Mouse (Mus musculus) Muller cell, postnatal 12 days (primary cell): ENCODE results near the gene Mfsd11.
"Not testable (repeated sequence)": the region's sequence is repeated elsewhere in the genome, so short reads cannot be mapped to it uniquely, and the experiment has no call there.

ENCODE experiments used
- DNase-seq: peaks from one replicate; pipeline ENCODE4 v3.0.0-alpha.2; 2015; ENCODE audit errors: inconsistent ontology term

The Mfsd11 gene

GRCm38 (mm10) chr11:116847187-116848085, 4.8 kb upstream of the Mfsd11 start:
- no peak for DNase-seq

DNA sequence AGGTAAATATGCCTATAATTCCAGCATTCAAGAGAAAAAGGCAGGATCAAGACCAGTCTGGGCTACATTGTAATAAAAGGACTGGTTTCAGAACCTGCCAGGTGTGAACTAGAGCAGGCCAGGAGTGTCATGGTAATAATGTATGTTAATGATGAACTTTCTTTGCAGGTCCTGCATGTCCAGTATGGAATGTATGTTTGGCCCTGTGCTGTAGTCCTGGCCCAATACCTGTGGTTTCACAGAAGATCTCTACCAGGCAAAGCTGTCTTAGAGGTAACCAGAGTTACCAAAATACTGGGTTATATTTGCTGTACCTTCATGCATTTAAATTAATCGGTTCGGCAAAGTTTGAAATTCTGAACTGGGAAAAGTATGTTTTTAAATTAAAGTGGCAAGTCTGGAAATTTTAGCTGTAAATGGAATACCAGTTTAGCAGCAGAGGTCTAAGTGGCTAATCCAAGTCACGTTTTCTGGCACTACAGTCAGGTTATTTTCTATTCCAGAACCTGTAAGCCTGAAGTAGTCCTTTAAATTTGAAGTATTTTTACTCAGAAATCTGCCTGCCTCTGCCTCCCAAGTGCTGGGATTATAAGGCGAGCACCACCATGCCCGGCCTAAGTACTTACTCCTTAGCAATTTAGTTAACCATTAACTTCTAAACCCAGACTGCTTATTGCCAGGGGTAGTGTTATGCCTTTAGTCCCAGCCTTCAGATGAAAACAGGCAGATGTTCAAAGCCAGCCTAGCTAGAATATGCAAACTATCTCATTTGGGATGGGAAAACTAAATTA, 4.0 kb upstream of the Mfsd11 start:
- no peak for DNase-seq

DNA sequence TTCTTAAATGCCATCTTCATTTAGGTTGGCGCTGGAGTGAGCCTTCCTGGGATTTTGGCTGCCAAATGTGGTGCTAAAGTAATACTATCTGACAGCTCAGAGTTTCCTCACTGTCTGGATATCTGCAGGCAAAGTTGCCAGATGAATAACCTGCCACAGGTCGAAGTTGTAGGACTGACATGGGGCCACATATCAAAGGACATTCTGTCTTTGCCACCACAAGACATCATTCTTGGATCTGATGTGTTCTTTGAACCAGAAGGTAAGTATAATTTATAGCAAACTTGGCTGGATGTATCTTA, 3.4 kb upstream of the Mfsd11 start:
- not testable (repeated sequence) for DNase-seq

GRCm38 (mm10) chr11:116849587-116849986, 2.7 kb upstream of the Mfsd11 start:
- no peak for DNase-seq

- DNase-seq, result no peak
Observed at GRCm38 (mm10) chr11:116850085-116850484, 2.2 kb upstream of the Mfsd11 start.

- no peak for DNase-seq
Observed at GRCm38 (mm10) chr11:116850833-116851477, 1.3 kb upstream of the Mfsd11 start.

GRCm38 (mm10) chr11:116851576-116852290, 507 bp upstream of the Mfsd11 start:
- no peak for DNase-seq

DNA sequence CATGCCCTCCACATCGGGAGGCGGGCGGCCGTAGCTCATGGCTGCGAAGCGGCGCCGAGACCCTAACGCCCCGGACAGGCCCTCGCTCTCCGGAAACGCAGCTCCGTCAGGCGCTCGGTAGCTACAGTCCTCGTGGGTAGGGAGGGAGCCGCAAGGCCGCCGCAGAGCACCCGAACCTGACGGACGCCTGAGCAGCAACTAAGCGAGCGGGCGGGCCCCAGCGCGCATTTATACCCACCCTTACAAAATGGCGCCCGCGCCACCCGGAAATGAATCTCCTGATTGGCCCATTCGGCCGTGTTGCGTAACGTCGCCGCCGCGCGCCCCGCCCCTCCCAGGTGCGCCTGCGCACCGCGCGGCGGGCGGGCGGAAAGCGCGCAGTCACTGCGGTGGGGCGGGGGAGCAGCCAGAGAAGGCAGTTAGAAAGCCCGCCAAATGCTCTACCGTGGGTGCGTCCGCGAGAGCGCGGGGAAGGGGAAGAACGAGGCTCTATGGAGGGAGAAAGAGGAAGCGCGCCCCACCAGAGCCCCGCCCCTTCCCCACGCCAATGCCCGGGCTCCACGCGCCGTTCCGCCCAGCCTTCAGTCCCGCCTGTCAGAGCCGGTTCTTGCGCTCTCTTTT, 761 bp downstream of the Mfsd11 start, which contains the start of gene Srsf2:
TSS of gene Srsf2 (minus strand) at position 204 of the 621 bp plus-strand sequence.
- peak; percentile 98 for DNase-seq

GRCm38 (mm10) chr11:116853512-116853928, 1.3 kb downstream of the Mfsd11 start:
- DNase-seq, result peak; percentile 98

DNA sequence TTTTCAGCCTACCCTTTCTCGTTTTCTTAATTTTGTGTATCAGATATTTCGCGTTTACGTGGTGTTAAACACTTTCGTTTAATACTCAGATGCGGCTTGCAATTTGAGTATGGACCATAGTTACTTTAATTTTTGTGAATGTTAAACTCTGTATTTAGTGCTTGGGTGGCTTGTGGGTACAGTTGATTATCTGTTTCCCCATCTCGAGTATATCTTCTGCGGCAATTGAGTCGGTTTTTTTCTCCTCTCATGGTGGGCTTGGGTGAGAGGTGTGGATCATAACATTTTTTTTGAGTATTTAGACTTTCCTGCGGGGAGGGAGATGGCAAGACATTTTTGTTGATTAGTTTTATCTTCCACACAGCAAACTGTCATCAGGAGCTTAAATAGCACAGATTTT, 2.0 kb downstream of the Mfsd11 start:
- DNase-seq, result no peak

- DNase-seq, result no peak
Observed at GRCm38 (mm10) chr11:116857183-116857850, 5.1 kb downstream of the Mfsd11 start.

- no peak for DNase-seq
Observed at GRCm38 (mm10) chr11:116864444-116864843, 12.2 kb downstream of the Mfsd11 start.

DNA sequence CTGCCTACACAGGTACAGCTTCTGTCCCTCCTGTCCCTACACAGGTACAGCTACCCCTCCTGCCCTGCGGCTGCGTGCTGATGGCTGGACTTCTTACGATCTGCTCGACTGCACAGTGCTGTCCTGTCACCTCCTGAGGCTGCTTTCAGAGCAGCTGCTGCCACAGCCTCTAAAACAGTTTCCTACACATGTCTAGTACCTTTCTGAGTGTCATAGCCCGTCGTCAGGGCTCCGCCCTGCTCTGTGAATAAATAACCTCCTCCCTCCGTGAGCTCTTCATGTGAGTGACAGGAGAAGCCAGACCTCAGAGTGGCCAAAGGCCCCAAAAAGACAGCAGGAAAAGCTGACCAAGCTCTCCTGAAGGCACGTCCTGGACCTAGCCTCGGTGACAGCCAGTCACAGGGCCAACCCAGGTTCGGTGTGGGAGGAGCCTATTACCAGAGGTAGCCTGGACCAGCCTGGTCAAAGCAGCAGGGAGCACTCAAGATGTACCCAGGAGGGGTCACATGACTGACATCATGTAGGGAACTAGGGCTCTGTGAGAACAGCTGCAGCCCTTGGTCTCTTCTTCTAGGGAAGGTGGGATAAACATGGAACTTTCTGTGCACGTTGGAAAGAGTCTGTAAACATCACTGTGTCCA, 13.8 kb downstream of the Mfsd11 start:
- no peak for DNase-seq

- DNase-seq, result no peak
Observed at GRCm38 (mm10) chr11:116868129-116868528, 15.9 kb downstream of the Mfsd11 start.

- no peak for DNase-seq
Observed at GRCm38 (mm10) chr11:116869223-116869622, 17.0 kb downstream of the Mfsd11 start.

DNA sequence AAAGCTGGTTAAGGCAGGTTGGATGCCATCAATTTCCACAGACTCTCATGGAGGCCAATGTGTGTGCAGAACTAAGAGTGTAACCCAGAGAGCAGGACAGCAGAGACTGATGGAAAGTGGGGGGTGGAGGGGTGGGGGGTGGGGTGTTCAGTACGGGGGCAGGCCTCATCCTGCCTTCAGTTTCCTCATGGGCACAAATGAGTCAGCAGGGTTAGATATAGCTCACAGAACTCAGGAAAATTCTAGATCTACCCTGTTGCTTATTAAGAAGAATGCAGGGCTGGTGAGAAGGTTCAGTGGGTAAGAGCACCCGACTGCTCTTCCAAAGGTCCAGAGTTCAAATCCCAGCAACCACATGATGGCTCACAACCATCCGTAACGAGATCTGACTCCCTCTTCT, 17.4 kb downstream of the Mfsd11 start:
- no peak for DNase-seq

- no peak for DNase-seq
Observed at GRCm38 (mm10) chr11:116871538-116871937, 19.3 kb downstream of the Mfsd11 start.

- DNase-seq, result no peak
Observed at GRCm38 (mm10) chr11:116873987-116874386, 21.7 kb downstream of the Mfsd11 start.

GRCm38 (mm10) chr11:116878454-116878853, 26.2 kb downstream of the Mfsd11 start:
- DNase-seq, result no peak

GRCm38 (mm10) chr11:116880839-116881238, 28.6 kb downstream of the Mfsd11 start:
- no peak for DNase-seq
